Mouse (Mus musculus): ENCODE results near the gene Bcor. TPM values are rescaled to one million over a fixed set of nuclear protein-coding genes. Genes with fewer than 3 reads are reported as not detected.

The Bcor gene
- polyA plus RNA-seq, 1 experiment from 2014 or later, result 20.2 TPM

DNA sequence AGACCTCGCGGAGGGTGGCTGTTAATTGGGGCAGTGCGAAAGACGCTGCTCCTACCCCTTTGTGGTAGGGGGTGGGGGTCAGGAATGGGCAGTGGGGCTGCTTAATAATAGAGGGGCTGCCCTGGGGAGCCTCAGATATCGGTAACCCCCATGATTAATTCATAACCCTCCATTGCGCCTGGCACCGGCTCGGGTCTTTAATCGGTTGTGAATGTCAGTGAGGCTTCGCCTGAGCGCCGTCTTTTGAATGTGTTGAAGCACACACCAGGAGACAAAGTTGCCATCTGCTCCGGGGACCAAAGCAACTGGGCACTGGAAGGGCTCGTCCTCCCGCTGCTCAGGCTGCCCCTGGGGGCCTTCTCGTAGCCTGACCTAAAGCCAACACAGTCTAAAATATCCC lies 158.8 kb downstream of the Bcor start:
- Histone ChIP-seq H3K9ac (ENCODE audit: low read depth, low read length) (no peak overlapping the region), H3K4me2 (no peak overlapping the region; the same call in 1 of the 2 replicates), H3K9me3 (replicated peaks; ENCODE audit: control insufficient read depth, low read length) (no peaks in the 10 kb centered on the region), H3K27ac (ENCODE audit: low read depth, low read length) (no peak overlapping the region), H3K4me1 (ENCODE audit: control insufficient read depth, insufficient read depth, low read length) (peaks cover 36% of the 10 kb centered on the region), H3K4me3 (ENCODE audit: low read depth, low read length) (no peak overlapping the region), H3K27me3 (ENCODE audit: control insufficient read depth, insufficient read depth, low read length) (peaks cover 71% of the 10 kb centered on the region), H3K36me3 (ENCODE audit: control insufficient read depth, insufficient read depth, low read length) (no peaks in the 10 kb centered on the region)
- no peak for ATAC-seq (replicated peaks; ENCODE audit: insufficient number of reproducible peaks, low FRiP score, low TSS enrichment)
- WGBS (ENCODE audit: insufficient replicate concordance), result 21% methylated on average over 16 of the region's 16 CpGs

DNA sequence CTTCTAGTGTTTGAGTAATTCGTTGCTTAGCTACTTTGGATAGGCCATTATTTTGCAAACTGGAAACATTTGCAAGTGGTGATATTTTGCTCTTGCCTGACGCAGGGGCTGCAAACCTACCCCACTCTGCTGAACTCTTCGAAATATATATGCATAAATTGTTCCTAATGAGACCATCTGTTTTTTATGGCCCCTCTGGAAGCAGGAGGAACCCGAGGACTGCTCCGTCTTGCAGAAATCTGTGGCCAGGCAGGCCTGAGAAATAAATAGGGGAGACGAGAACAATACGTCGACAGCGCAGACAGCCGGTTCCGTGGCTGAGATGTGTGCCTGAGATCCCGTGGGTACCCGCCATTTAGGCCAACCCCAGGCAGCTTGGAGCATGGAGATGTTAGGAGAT lies 159.5 kb downstream of the Bcor start:
- Histone ChIP-seq H3K27me3 (ENCODE audit: control insufficient read depth, insufficient read depth, low read length) (peaks cover 66% of the 10 kb centered on the region), H3K9me3 (replicated peaks; ENCODE audit: control insufficient read depth, low read length) (no peaks in the 10 kb centered on the region), H3K4me1 (ENCODE audit: control insufficient read depth, insufficient read depth, low read length) (peaks cover 30% of the 10 kb centered on the region), H3K27ac (ENCODE audit: low read depth, low read length) (no peak overlapping the region), H3K9ac (ENCODE audit: low read depth, low read length) (no peak overlapping the region), H3K4me2 (no peak overlapping the region), H3K36me3 (ENCODE audit: control insufficient read depth, insufficient read depth, low read length) (no peaks in the 10 kb centered on the region), H3K4me3 (ENCODE audit: low read depth, low read length) (no peak overlapping the region)
- 27% methylated on average over 13 of the region's 13 CpGs for WGBS (ENCODE audit: insufficient replicate concordance)
- ATAC-seq (replicated peaks; ENCODE audit: insufficient number of reproducible peaks, low FRiP score, low TSS enrichment), result no peak

DNA sequence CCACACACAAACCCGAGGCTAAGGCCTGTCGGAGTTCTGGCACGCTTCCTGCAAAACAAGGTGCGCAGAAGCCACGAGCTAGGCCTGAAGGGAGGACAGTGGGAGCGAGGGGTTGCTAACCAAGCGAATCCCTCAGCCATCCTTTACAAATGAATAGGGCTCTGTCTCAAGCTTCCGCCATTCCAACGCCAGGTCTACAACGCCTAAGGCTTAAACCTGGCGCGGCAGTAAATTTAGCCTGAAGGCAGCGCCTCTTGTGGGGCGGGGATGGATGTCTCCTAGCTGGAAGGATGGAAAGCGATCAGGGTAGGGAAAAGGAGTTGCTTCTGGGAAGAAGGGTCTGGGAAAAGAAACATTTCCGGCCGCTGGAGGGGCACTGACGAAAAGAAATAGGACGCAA lies 160.2 kb downstream of the Bcor start:
- Histone ChIP-seq H3K4me3 (ENCODE audit: low read depth, low read length) (no peak overlapping the region), H3K27ac (ENCODE audit: low read depth, low read length) (no peak overlapping the region), H3K9ac (ENCODE audit: low read depth, low read length) (no peak overlapping the region), H3K27me3 (ENCODE audit: control insufficient read depth, insufficient read depth, low read length) (peaks cover 64% of the 10 kb centered on the region), H3K4me1 (ENCODE audit: control insufficient read depth, insufficient read depth, low read length) (peaks cover 23% of the 10 kb centered on the region), H3K9me3 (replicated peaks; ENCODE audit: control insufficient read depth, low read length) (no peaks in the 10 kb centered on the region), H3K36me3 (ENCODE audit: control insufficient read depth, insufficient read depth, low read length) (no peaks in the 10 kb centered on the region), H3K4me2 (peak overlapping the region; percentile 70)
- ATAC-seq (replicated peaks; ENCODE audit: insufficient number of reproducible peaks, low FRiP score, low TSS enrichment), result no peak
- WGBS (ENCODE audit: insufficient replicate concordance), result 12% methylated on average over 19 of the region's 19 CpGs

DNA sequence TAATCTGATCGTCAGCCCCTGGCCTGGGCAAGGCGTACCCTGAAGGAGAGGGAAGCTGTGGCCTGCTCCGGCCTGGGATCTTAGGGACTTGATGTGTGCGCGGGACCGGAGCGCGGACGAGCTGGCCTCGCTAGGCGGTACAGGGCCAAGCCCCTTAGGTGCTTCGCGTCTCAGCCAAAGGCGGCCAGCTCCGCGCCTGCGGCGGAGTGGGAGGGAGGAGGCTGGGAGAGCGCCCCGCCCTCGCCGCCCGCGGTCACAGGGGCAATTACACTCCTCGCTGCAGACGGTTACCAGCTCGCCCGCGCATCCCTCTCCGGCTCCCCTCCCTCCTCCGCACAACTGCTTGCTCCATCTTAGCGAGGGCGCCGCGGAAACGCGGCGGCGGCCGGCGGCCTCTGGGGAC lies 161.2 kb downstream of the Bcor start:
- H3K9me3 ChIP-seq (replicated peaks; ENCODE audit: control insufficient read depth, low read length), result no peaks in the 10 kb centered on the region
- H3K4me2 ChIP-seq, result peak overlapping the region; percentile 70
- no peaks in the 10 kb centered on the region for H3K36me3 ChIP-seq (ENCODE audit: control insufficient read depth, insufficient read depth, low read length)
- ATAC-seq (replicated peaks; ENCODE audit: insufficient number of reproducible peaks, low FRiP score, low TSS enrichment), result peak; percentile 83
- H3K27me3 ChIP-seq (ENCODE audit: control insufficient read depth, insufficient read depth, low read length), result peaks cover 58% of the 10 kb centered on the region
- H3K4me3 ChIP-seq (ENCODE audit: low read depth, low read length), result peak overlapping the region; percentile 39
- peak overlapping the region; percentile 67 for H3K9ac ChIP-seq (ENCODE audit: low read depth, low read length)
- peak overlapping the region; percentile 57 for H3K27ac ChIP-seq (ENCODE audit: low read depth, low read length)
- H3K4me1 ChIP-seq (ENCODE audit: control insufficient read depth, insufficient read depth, low read length), result peaks cover 15% of the 10 kb centered on the region
- under 1% methylated on average over 34 of the region's 41 CpGs for WGBS (ENCODE audit: insufficient replicate concordance)

DNA sequence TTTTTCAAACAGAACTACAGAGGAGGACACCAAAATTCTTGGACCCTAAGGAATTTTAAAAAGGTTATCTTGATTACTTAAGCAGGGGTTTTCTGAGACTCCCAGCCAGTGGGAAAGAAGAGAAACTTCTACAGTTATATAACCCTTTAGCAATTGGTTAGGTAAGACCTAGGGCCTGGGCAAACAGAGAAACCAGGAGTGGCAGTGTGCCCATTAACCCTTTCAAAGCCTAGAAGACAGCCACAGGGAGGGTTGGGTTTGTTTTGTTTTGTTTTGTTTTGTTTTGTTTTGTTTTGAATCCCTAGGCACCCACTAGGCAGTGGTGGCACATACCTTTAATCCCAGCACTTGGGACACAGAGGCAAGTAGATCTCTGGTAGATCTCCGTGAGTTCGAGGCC lies 163.3 kb downstream of the Bcor start:
- H3K27me3 ChIP-seq (ENCODE audit: control insufficient read depth, insufficient read depth, low read length), result peaks cover 50% of the 10 kb centered on the region
- WGBS (ENCODE audit: insufficient replicate concordance), result 68% methylated on average over 2 of the region's 2 CpGs
- no peaks in the 10 kb centered on the region for H3K36me3 ChIP-seq (ENCODE audit: control insufficient read depth, insufficient read depth, low read length)

DNA sequence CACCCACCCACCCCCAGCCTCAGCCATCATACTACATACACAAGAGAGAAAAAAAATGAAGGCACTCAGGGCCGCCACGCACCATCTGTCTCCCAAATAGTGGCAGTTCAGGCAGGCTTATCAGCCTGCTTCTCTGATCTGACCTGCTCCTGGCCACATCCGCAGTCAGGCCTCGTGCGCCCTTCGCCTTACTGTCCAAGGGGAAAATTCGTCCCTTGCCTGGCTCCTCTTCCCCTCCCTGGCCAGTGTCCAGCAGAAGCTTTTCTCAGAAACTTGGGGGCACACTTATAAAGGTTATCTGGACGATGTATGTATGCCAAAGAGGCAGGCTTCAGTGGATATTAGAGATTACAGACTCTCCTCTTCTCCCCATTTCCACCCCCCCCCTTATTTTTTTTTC lies 163.7 kb downstream of the Bcor start:
- Histone ChIP-seq H3K27me3 (ENCODE audit: control insufficient read depth, insufficient read depth, low read length) (peaks cover 48% of the 10 kb centered on the region), H3K36me3 (ENCODE audit: control insufficient read depth, insufficient read depth, low read length) (no peaks in the 10 kb centered on the region), H3K27ac (ENCODE audit: low read depth, low read length) (no peak overlapping the region), H3K9me3 (replicated peaks; ENCODE audit: control insufficient read depth, low read length) (no peaks in the 10 kb centered on the region), H3K4me1 (ENCODE audit: control insufficient read depth, insufficient read depth, low read length) (peaks cover under 1% of the 10 kb centered on the region; the same call in 1 of the 2 replicates), H3K9ac (ENCODE audit: low read depth, low read length) (no peak overlapping the region), H3K4me2 (no peak overlapping the region), H3K4me3 (ENCODE audit: low read depth, low read length) (no peak overlapping the region)
- no peak for ATAC-seq (replicated peaks; ENCODE audit: insufficient number of reproducible peaks, low FRiP score, low TSS enrichment)
- 38% methylated on average over 8 of the region's 8 CpGs for WGBS (ENCODE audit: insufficient replicate concordance)

More for the DNA sequence above, 163.3 kb downstream of the Bcor start:
- Histone ChIP-seq H3K27ac (ENCODE audit: low read depth, low read length) (no peak overlapping the region), H3K4me1 (ENCODE audit: control insufficient read depth, insufficient read depth, low read length) (peaks cover 4% of the 10 kb centered on the region; the same call in 1 of the 2 replicates), H3K9ac (ENCODE audit: low read depth, low read length) (no peak overlapping the region), H3K4me2 (no peak overlapping the region), H3K9me3 (replicated peaks; ENCODE audit: control insufficient read depth, low read length) (no peaks in the 10 kb centered on the region), H3K4me3 (ENCODE audit: low read depth, low read length) (no peak overlapping the region)
- ATAC-seq (replicated peaks; ENCODE audit: insufficient number of reproducible peaks, low FRiP score, low TSS enrichment), result no peak

DNA sequence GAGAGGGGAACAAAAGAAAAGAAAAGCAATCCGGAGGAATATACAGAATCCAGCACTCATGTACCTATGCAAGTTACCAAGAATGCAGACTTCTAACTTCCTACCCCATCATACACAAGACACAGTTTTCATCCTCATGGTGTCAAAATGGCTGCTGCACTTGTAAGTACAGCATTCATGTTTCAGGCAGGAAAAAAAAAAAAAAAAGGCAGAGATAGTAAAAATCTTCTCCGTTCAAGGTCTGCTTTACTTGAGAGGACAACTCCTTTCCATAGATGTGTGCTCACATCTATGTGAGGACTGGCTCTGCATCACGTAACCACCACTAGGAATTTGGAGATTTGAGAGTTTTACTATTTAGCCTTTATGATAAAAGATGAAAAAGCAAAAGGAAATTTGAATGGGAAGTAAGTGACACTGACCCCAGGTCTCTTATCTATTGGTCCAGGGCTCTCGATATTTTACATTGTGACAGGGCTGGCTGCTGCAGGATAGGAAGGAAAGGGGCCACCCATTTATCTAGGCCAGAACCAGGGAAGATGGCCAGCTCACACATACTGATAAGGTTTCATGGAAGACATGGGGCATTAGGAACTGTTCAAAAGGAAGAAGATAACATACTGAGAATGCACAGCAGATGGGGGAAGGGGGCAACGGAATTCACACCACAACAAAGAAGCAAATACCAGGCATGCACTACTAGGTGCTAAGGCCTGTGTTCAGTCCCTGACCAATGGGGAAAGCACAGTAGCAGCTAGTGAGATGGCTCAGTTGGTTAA lies 166.3 kb downstream of the Bcor start:
- Histone ChIP-seq H3K4me1 (ENCODE audit: control insufficient read depth, insufficient read depth, low read length) (no peaks in the 10 kb centered on the region; the same call in 1 of the 2 replicates), H3K9ac (ENCODE audit: low read depth, low read length) (no peak overlapping the region), H3K27ac (ENCODE audit: low read depth, low read length) (peak overlapping the region; percentile 46), H3K36me3 (ENCODE audit: control insufficient read depth, insufficient read depth, low read length) (no peaks in the 10 kb centered on the region), H3K9me3 (replicated peaks; ENCODE audit: control insufficient read depth, low read length) (no peaks in the 10 kb centered on the region), H3K27me3 (ENCODE audit: control insufficient read depth, insufficient read depth, low read length) (peaks cover 26% of the 10 kb centered on the region), H3K4me3 (ENCODE audit: low read depth, low read length) (no peak overlapping the region), H3K4me2 (no peak overlapping the region)
- WGBS (ENCODE audit: insufficient replicate concordance), result 48% methylated on average over 5 of the region's 5 CpGs
- peak; percentile 75; the same call in 1 of the 2 replicates for ATAC-seq (replicated peaks; ENCODE audit: insufficient number of reproducible peaks, low FRiP score, low TSS enrichment)

DNA sequence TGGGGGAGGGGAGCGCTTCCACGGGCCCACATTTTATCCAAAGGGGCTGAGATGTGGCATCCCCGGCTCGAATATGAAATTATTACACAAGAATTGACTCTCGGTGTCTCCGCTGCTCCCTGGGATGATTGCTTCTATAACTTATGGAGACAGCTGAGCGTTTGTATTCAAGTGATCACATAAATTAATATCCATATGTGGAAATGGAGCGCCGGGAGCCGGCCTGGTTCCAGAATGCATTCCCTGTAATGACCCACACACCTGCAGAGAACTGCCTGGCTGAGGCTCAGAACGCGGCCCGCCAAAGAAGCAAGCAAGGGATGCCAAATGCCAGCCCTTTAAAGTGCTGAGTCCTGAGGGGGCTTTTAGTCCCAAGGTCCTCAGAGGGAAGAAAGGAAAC lies 170.7 kb downstream of the Bcor start:
- ATAC-seq (replicated peaks; ENCODE audit: insufficient number of reproducible peaks, low FRiP score, low TSS enrichment), result no peak
- Histone ChIP-seq H3K4me3 (ENCODE audit: low read depth, low read length) (no peak overlapping the region), H3K27me3 (ENCODE audit: control insufficient read depth, insufficient read depth, low read length) (peaks cover 13% of the 10 kb centered on the region; the same call in 1 of the 2 replicates), H3K9me3 (replicated peaks; ENCODE audit: control insufficient read depth, low read length) (no peaks in the 10 kb centered on the region), H3K9ac (ENCODE audit: low read depth, low read length) (no peak overlapping the region), H3K36me3 (ENCODE audit: control insufficient read depth, insufficient read depth, low read length) (no peaks in the 10 kb centered on the region), H3K27ac (ENCODE audit: low read depth, low read length) (no peak overlapping the region), H3K4me1 (ENCODE audit: control insufficient read depth, insufficient read depth, low read length) (0 out of 2 replicates have a peak, but pooled peaks cover 2% of the 10 kb centered on the region), H3K4me2 (no peak overlapping the region)
- 89% methylated on average over 13 of the region's 13 CpGs for WGBS (ENCODE audit: insufficient replicate concordance)
